Mouse (Mus musculus) adrenal gland, adult 18-20 months (tissue): ENCODE measurements around the gene Tprn. TPM values are rescaled to one million over a fixed set of nuclear protein-coding genes. Genes with fewer than 3 reads are reported as not detected.
A peak's percentile ranks its signal among the peaks of the same experiment; 100 is the strongest.
"Not testable (repeated sequence)": the region's sequence is repeated elsewhere in the genome, so short reads cannot be mapped to it uniquely, and the experiment has no call there.

Experiments
- DNase-seq, 2 experiments: peaks; one replicate each; pipeline ENCODE4 v3.0.0; 2021 to 2022; ENCODE audit warnings: low spot score in 2 of 2
- total RNA-seq, 2 experiments: library from RNA; stranded (reverse); gene quantifications; 1 replicate in 1 of 2; 2 replicates in 1 of 2; pipeline ENCODE4 v1.2.3; 2021

Tprn gene
- total RNA-seq, 2 experiments from 2014 or later = 8.2 to 9.4 TPM

GRCm38 (mm10) chr2:25234551-25235220, 27.7 kb upstream of the Tprn start:
- DNase-seq = no peak

GRCm38 (mm10) chr2:25236614-25237013, 25.8 kb upstream of the Tprn start, which contains the start of gene Rnf224:
Gene Rnf224, minus strand, starts transcription at chr2:25236787.
- no peak for DNase-seq

- no peak for DNase-seq
These were observed 24.9 kb upstream of the Tprn start for GRCm38 (mm10) chr2:25237522-25237921.

GRCm38 (mm10) chr2:25238106-25238505, 24.3 kb upstream of the Tprn start:
- DNase-seq = no peak

- no peak for DNase-seq
These were observed 22.7 kb upstream of the Tprn start for GRCm38 (mm10) chr2:25239766-25240165.

- DNase-seq = no peak
These were observed 22.1 kb upstream of the Tprn start for GRCm38 (mm10) chr2:25240310-25240709.

- peak; percentile 61 to 62 for DNase-seq
These were observed 21.5 kb upstream of the Tprn start for GRCm38 (mm10) chr2:25240723-25241437.

GRCm38 (mm10) chr2:25241438-25241775, 21.0 kb upstream of the Tprn start:
- DNase-seq = no peak

GRCm38 (mm10) chr2:25242101-25242506, 20.3 kb upstream of the Tprn start, which contains the start of the genes Rnf208 and Cysrt1:
Gene Rnf208, plus strand, starts transcription at chr2:25242255.
Gene Cysrt1, minus strand, starts transcription at chr2:25242452.
- no peak for DNase-seq

- no peak for DNase-seq
These were observed 19.1 kb upstream of the Tprn start for GRCm38 (mm10) chr2:25243342-25243741.

- no peak for DNase-seq
These were observed 18.3 kb upstream of the Tprn start for GRCm38 (mm10) chr2:25244144-25244543.

- no peak for DNase-seq
These were observed 16.0 kb upstream of the Tprn start, which contains the start of gene AL732309.1 for GRCm38 (mm10) chr2:25246183-25247072. Gene AL732309.1, minus strand, starts transcription at chr2:25246863.

GRCm38 (mm10) chr2:25252331-25252730, 10.1 kb upstream of the Tprn start:
- no peak for DNase-seq

GRCm38 (mm10) chr2:25255284-25255779, 7.1 kb upstream of the Tprn start, which contains the start of gene Tmem203:
Gene Tmem203, plus strand, starts transcription at chr2:25255439.
- DNase-seq = peak; percentile 89 to 90

- DNase-seq = not testable (repeated sequence)
These were observed 5.8 kb upstream of the Tprn start for GRCm38 (mm10) chr2:25256443-25257109.

- DNase-seq = not testable (repeated sequence)
These were observed 5.2 kb upstream of the Tprn start for GRCm38 (mm10) chr2:25257250-25257649.

- DNase-seq = no peak
These were observed 3.5 kb upstream of the Tprn start for GRCm38 (mm10) chr2:25258887-25259286.

- DNase-seq = no peak
These were observed 548 bp upstream of the Tprn start for GRCm38 (mm10) chr2:25261870-25262269.

- peak; percentile 31 to 43 for DNase-seq
These were observed 591 bp downstream of the Tprn start for GRCm38 (mm10) chr2:25262795-25263622.
